Mouse (Mus musculus) kidney, adult 18-20 months (tissue): ENCODE data around the gene Nemp2.
A peak's percentile ranks its signal among the peaks of the same experiment; 100 is the strongest.

ENCODE experiments used
- DNase-seq: peaks from one replicate; pipeline ENCODE4 v3.0.0; 2021

The Nemp2 gene

GRCm38 (mm10) chr1:52630248-52630936 lies at the start of gene Nemp2:
Nemp2 (plus strand) TSS chr1:52630703.
- DNase-seq, result peak; percentile 94

GRCm38 (mm10) chr1:52581744-52582143 lies 48.8 kb upstream of the Nemp2 start:
- no peak for DNase-seq

- DNase-seq, result no peak
Measured at GRCm38 (mm10) chr1:52582866-52583265, 47.6 kb upstream of the Nemp2 start.

- no peak for DNase-seq
Measured at GRCm38 (mm10) chr1:52596982-52597646, 33.4 kb upstream of the Nemp2 start.

GRCm38 (mm10) chr1:52597761-52598160 lies 32.7 kb upstream of the Nemp2 start:
- DNase-seq, result peak; percentile 21

- DNase-seq, result no peak
Measured at GRCm38 (mm10) chr1:52598361-52598760, 32.1 kb upstream of the Nemp2 start.

- DNase-seq, result no peak
Measured at GRCm38 (mm10) chr1:52601496-52601895, 29.0 kb upstream of the Nemp2 start.

- DNase-seq, result no peak
Measured at GRCm38 (mm10) chr1:52607700-52608099, 22.8 kb upstream of the Nemp2 start.

GRCm38 (mm10) chr1:52608486-52608885 lies 22.0 kb upstream of the Nemp2 start:
- DNase-seq, result no peak

- no peak for DNase-seq
Measured at GRCm38 (mm10) chr1:52618217-52618616, 12.3 kb upstream of the Nemp2 start.

- DNase-seq, result no peak
Measured at GRCm38 (mm10) chr1:52620442-52620841, 10.1 kb upstream of the Nemp2 start.

GRCm38 (mm10) chr1:52630937-52631299 lies 415 bp downstream of the Nemp2 start:
- no peak for DNase-seq

GRCm38 (mm10) chr1:52631570-52631969 lies 1.1 kb downstream of the Nemp2 start:
- no peak for DNase-seq

GRCm38 (mm10) chr1:52634251-52634650 lies 3.7 kb downstream of the Nemp2 start:
- DNase-seq, result no peak

GRCm38 (mm10) chr1:52635932-52636331 lies 5.4 kb downstream of the Nemp2 start:
- DNase-seq, result no peak

GRCm38 (mm10) chr1:52638101-52638500 lies 7.6 kb downstream of the Nemp2 start:
- no peak for DNase-seq

GRCm38 (mm10) chr1:52639090-52639489 lies 8.6 kb downstream of the Nemp2 start:
- no peak for DNase-seq

GRCm38 (mm10) chr1:52640266-52640665 lies 9.8 kb downstream of the Nemp2 start:
- no peak for DNase-seq

GRCm38 (mm10) chr1:52640736-52641135 lies 10.2 kb downstream of the Nemp2 start:
- no peak for DNase-seq

GRCm38 (mm10) chr1:52648153-52649027 lies 17.9 kb downstream of the Nemp2 start:
- DNase-seq, result peak; percentile 75

GRCm38 (mm10) chr1:52650066-52650465 lies 19.6 kb downstream of the Nemp2 start:
- DNase-seq, result no peak

- no peak for DNase-seq
Measured at GRCm38 (mm10) chr1:52652601-52653253, 22.2 kb downstream of the Nemp2 start.

- DNase-seq, result no peak
Measured at GRCm38 (mm10) chr1:52653366-52653765, 22.9 kb downstream of the Nemp2 start.
